Mouse (Mus musculus) cerebellum, adult 18-20 months (tissue): Measurements from ENCODE around the gene Kdm8.

Experiments
- DNase-seq, 2 experiments: peaks; one replicate each; pipeline ENCODE4 v3.0.0; 2021

Kdm8 gene

GRCm38 (mm10) chr7:125469937-125470336 lies 25.5 kb downstream of the Kdm8 start:
- DNase-seq: peak; percentile 66 to 74

DNA sequence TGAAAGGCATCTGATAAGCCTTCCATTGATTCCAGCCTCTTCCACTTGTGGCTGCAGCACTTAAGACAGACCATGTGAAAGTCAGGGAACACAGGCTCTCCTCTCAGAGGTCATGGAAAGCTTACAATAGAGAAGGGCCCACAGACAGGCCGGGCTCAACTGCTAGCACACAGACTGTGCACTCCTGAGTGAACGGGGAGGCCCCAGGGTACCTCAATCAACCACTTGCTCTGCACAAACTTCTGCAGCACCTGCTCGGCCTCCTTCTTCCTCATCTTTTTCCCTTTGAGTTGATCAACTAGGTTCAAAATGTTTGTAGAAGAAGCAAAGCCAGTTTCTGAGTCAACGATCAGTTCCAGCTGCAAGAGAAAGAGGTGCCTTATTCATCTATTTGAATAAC lies 26.4 kb downstream of the Kdm8 start:
- DNase-seq: no peak

DNA sequence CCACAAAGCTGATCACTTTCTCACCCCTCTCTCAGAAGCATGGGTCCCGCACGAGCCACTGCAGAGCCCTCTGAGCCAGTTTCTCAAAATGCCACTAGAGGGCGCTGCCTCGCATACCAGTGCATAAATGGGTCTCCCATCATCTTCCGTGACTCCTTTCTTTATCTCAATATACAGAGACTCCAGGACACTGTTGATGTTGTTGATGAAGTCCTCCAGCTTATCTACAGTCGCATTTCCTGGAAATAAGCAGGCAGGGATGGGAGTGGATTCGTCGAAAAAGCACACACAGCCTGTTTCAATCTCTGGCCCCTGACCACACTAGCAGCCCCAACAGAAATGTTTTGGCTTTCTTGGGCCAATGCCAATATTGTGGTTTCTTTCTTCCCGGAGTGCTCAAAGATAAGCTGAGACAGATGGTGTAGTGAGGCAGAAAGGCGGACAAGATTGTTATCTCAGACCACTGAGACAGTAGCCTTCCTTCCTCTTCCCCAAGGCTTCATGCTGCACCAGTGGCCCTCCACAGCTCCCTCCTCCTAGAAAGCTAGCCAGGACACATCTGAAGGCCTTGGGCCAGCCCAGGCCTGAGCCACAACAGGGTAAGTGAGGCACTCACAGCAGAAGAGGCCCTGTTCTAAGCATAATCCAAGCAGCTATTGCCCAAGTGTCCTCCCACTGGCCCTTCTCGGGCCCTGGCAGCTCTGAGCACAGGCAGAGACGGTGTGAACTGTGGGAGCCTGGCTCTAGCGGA lies 27.7 kb downstream of the Kdm8 start:
- DNase-seq: peak; percentile 80 to 82

DNA sequence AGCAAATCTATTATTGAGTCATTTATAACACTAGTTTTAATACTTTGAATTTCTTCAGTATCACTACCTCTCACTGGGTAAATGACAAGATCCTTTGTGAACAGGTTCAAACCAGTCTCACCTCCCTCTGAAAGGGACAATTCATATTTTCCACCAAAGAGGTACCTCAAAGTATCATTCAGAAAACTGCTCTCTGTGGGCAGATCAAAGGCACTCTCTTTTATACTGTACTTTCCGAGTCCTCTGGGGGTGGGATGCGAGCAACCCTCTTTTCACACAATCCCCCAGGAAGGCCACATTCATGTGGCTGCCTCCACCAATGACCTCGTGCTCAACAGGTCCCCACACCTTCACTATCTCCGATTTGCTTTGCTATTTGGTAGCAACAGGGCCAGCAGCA lies 30.1 kb downstream of the Kdm8 start:
- DNase-seq: no peak

GRCm38 (mm10) chr7:125475601-125476251 lies 31.2 kb downstream of the Kdm8 start:
- no peak for DNase-seq

GRCm38 (mm10) chr7:125478391-125478984 lies 34.0 kb downstream of the Kdm8 start:
- no peak for DNase-seq

DNA sequence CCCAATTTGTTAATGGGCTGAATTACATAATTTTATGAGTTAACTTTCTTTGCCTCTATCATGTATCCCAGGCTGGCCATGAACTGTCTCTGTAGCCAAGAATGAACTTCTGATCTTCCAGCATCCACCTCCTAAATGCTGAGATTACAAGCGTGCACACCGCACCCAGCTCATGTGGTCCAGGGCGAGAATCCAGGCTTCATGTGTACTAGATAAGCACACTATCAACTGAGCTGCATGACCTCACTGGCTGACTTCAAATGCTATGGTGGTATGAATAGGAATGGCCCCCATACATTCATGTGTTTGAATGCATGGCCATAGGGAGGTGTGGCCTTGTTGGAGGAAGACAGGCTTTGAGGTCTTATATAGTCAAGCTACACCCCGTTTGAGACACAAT lies 36.0 kb downstream of the Kdm8 start:
- DNase-seq: no peak

- no peak for DNase-seq
Observed at GRCm38 (mm10) chr7:125482339-125482738, 37.9 kb downstream of the Kdm8 start.

DNA sequence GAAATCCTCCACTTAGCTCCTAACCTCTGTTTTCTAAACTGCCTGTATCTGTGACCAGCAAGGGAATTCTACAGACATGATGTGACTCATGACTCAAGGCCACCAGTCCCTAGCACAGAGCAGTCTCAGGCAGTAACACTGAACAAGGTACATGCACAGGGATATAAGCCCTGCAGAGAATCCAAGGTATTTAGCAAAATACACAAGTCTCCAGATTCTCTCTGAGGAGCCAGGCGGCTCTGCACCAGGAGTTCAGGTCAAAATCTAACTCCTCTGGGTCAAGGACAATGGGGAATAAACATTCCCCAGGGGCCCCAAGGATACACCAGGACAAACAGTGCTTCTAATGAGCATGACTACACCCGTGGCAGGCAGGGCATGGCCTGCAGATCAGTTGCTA lies 38.4 kb downstream of the Kdm8 start:
- DNase-seq: no peak

DNA sequence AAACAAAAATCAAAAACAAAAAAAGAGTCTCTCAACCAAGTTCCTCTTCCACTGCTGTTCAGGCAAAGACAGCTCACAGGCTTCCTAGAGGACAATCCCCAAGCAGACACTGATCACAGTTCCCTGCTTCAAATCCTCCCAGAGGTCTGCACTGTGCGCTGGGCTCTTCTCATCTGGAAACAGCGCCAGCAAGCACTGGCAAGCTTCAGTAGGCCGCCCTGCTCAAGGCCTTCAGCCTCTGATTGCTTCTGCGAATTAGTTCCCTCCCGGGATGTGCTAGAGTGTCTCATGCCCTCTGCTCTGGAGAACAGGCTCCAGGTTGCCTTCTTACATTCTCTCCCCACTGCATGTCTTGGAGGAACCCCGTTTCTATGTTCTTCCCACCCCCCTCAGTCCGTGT lies 40.3 kb downstream of the Kdm8 start:
- no peak for DNase-seq

DNA sequence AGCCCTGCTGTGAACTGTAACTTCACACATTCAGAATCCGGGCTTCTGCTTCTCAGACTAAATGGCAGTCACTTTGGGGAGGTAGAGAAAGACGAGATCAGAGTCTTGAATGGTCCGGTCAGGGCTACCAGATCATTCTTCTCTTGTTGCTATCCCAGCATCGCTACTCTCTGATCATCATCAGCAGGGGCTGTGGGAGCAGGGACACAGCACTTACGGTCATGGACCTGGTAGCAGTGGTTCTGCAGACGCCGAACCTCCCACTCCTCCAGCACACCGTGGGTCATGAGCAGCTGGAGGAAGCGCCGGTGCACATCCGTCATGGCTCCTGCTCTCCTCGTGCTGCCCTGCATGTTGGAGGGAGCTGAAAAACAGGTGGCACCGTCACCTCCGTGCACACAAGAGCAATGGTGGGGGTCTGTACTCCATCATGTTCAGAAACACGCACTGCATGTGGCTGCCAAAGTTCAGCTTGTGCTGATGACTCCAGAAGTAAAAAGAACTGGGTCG lies 41.7 kb downstream of the Kdm8 start:
- DNase-seq: no peak

GRCm38 (mm10) chr7:125487126-125487525 lies 42.6 kb downstream of the Kdm8 start:
- DNase-seq: no peak

GRCm38 (mm10) chr7:125488706-125489105 lies 44.2 kb downstream of the Kdm8 start:
- DNase-seq: no peak

DNA sequence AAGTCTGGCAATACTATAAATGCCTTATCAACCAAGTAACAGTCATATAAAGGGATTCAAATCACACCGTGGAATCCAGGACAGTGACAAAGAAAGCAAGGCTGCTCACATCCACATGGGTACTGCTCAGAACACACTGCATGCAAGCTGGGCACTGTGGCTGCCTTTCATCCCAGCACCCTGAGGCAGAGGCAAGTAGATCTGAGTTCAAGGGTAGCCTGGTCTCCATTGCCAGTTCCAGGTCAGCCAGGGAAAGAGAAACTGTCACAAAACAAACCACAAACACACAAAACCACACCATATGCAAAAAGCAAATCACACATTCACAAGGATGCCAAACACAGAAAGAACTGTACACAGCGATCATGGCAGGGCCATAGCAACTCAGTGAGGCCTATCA lies 45.2 kb downstream of the Kdm8 start:
- DNase-seq: no peak

DNA sequence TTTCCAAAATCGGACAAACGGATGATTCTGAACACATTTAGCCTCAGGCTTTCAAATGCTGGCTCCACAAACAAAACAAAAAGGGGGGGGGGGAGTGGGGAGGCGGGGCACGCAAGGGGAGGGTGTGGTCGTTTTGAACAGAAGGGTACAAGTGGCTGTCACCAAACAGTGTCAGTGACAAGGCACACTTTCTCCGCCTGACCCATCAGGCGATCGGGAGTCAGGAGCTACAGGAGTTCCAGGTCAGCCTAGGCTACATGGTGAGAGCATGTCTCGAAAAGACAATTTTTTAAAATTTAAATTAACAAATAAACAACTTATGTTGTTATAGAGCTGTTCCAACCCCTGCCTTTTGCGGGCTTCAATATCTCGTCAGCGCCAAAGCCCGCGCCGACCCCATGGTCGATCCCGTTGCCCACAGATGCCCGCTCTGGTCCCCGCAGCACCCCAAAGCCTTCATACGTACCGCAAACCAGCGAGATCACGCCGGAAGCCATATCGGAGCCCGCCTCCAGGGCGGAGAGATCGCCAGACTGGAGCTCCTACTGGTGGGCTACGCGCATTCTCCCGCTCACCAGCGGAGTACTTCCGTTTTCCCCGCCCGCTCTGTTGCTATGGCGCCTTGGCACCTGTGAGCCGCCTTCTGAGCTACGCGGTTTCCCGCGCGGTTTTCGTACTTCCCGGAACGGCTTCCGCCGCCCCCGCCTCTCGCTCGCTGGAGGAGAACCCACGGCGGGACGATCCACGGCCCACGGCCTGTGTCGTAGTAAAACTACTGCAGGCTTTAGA lies 46.7 kb downstream of the Kdm8 start, which contains the start of gene Nsmce1:
TSS of gene Nsmce1 (minus strand) at position 650 of the 789 bp plus-strand sequence.
- DNase-seq: peak; percentile 94 to 98

GRCm38 (mm10) chr7:125491760-125492159 lies 47.3 kb downstream of the Kdm8 start:
- no peak for DNase-seq

- DNase-seq: no peak
Observed at GRCm38 (mm10) chr7:125492551-125492950, 48.1 kb downstream of the Kdm8 start.

DNA sequence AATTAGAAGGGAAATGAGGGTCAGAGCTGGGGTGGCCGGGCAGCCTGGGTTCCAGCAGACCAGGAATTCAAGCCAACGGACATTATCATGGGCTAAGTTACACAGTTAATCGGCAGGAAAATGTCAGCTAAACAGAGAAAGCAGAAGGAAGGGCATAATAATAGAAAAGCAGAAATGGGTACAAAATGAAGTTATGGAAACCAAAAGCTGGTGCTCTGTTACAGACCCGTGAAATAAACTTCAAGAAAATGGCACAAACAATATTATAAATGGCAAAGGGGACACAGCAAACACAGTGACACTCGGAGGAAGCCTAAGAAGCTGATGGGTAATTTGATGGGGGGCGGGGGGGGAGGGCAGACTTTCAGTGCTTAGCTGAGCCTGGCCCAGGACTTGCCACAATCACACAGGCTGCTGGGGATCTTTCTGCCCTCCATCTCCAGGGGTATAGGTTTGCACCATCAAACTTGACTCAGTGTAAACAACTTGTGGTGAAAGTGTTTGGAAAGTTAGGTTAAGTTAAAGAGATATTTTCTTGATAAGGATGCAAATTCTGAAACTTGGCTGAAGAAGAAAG lies 51.5 kb downstream of the Kdm8 start:
- no peak for DNase-seq

DNA sequence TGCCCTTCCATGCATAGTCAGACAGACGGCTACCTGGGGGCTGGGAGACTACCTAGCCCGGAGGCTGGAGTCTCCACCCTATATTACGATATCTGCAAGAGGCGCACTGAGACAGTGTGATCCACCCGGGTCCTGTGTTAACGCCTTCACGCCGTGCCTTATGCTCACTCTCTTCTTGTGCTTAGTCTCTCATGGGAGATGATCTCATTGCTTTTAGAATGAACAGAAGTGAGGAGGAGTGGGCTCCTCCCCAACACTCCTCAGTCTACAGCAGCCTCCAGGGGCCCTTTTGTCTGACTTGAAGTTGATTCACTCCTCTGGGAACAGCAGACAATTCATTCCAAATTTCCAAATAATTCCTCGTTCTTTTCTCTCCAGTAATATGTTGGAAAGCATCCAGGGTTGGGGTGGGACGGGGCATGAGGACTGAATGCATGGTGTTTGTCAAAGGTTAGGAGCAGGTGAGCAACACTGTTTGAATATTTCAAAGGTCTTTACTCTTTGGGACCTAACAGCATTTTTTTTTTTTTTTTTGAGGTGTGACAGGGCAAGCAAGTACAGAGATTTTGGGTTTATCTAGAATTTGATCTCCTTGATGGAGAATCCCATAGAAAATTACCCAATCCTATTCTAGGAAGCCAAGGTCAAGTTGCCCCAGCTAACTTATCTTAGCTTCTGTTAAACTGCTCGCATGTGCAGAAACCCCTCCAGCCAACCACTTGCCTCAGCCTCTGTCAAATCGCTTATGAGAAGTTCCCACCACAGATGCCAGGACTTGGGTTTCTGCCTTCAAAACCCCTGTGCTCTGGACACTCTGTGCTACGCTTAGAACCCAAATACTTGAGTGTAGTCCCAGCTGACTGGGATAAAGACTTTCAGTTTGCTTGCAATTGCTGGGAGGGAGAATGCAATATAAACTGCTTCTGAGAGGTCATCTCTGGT lies 55.7 kb downstream of the Kdm8 start:
- no peak for DNase-seq

GRCm38 (mm10) chr7:125500879-125501278 lies 56.4 kb downstream of the Kdm8 start:
- no peak for DNase-seq

- DNase-seq: no peak
Observed at GRCm38 (mm10) chr7:125503374-125504092, 59.1 kb downstream of the Kdm8 start.
